Mouse (Mus musculus): ENCODE results near the gene Mtrr. TPM values are rescaled to one million over a fixed set of nuclear protein-coding genes. Genes with fewer than 3 reads are reported as not detected.

Mtrr gene
- polyA plus RNA-seq, 1 experiment from 2014 or later, result 8.8 TPM

DNA sequence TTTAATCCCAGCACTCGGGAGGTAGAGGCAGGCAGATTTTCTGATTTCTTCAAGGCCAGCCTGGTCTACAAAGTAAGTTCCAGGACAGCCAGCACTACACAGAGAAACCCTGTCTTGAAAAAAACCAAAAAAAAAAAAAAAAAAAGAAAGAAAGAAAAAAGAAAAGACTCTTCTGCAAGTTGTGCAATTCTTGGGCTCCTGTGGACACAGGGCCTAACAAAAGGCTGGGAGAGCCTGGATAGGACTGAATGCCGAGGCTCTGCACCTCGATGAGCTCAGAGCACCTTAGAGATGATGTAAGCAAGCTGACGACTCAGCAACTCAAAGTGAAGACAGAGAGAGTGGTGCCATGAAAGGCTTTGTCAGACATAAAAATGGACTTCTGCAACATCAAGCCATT lies 7.6 kb downstream of the Mtrr start:
- H3K4me2 ChIP-seq (replicated peaks; ENCODE audit: low read depth), result no peak overlapping the region
- H3K9me3 ChIP-seq (ENCODE audit: control insufficient read depth, low read length), result no peaks in the 10 kb centered on the region
- H3K4me1 ChIP-seq (replicated peaks; ENCODE audit: control insufficient read depth, insufficient read depth), result no peaks in the 10 kb centered on the region
- no peak overlapping the region for H3K4me3 ChIP-seq (ENCODE audit: low read depth, low read length)
- H3K27ac ChIP-seq (replicated peaks), result no peak overlapping the region
- H3K27me3 ChIP-seq (ENCODE audit: control insufficient read depth, insufficient read depth, low read length), result no peaks in the 10 kb centered on the region
- no peak for TF ChIP-seq EP300 (optimal IDR thresholded peaks at IDR 0.05)
- no peak for TF ChIP-seq CTCF (IDR thresholded peaks at IDR 0.05; ENCODE audit: low read depth)
- ATAC-seq (ENCODE audit: low FRiP score, low TSS enrichment), result no peak
- 79% methylated on average over 4 of the region's 4 CpGs for whole genome bisulfite sequencing
- no peak overlapping the region for H3K9ac ChIP-seq (ENCODE audit: low read length)
- DNase-seq (ENCODE audit: low spot score), result no peak
- peaks cover 3% of the 10 kb centered on the region; the same call in 1 of the 2 replicates for H3K36me3 ChIP-seq (ENCODE audit: control insufficient read depth, insufficient read depth, low read length)

DNA sequence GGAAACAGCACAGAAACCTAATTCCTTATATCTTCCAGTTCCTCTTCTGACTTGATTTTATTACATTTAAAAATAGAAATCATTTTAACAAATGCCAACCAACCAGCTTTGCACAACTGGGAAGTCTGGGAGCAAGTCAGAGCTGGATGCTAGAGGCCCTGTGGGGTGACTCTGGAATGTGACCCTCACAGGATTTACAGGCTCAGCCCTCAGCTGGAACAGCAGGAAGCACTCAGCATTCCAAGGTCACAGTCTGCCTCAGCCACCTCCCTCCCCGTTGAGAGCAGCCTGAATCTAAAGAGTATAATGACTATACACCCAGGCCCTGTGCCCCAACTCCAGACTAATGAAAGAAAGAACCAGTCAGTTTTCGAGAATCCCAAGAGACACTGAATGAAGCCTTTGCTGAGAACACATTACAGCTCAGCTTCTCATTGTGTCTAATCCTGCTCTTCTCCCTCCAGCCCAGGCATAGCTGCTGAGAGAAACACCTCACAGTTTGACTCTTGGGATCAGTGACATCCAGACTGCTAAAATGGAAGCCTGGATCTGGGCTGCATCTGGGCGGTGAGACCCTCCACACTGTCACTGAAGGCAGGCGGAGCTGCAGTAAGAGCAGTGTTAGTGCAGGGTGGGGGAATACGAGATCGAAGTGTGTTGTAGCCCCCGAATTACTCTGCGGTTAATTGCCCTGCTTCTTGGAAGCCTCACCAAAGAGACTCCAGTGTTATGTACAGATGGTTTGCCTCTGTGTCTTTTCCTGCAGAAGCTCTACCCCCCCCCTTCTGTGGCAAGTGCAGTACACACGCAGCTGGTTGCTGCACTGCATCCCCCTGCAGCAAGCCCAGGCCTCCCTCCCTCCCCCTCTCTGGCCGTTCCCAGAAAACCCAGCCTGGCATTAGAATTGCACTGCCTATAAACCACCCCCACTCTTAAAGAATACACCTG lies 8.7 kb downstream of the Mtrr start:
- Histone ChIP-seq H3K9me3 (ENCODE audit: control insufficient read depth, low read length) (no peaks in the 10 kb centered on the region), H3K9ac (ENCODE audit: low read length) (peak overlapping the region; percentile 38; the same call in 1 of the 2 replicates), H3K36me3 (ENCODE audit: control insufficient read depth, insufficient read depth, low read length) (peaks cover 3% of the 10 kb centered on the region; the same call in 1 of the 2 replicates), H3K4me1 (replicated peaks; ENCODE audit: control insufficient read depth, insufficient read depth) (no peaks in the 10 kb centered on the region), H3K27ac (replicated peaks) (peak overlapping the region; percentile 58; the same call in 1 of the 2 replicates), H3K4me2 (replicated peaks; ENCODE audit: low read depth) (no peak overlapping the region), H3K4me3 (ENCODE audit: low read depth, low read length) (no peak overlapping the region), H3K27me3 (ENCODE audit: control insufficient read depth, insufficient read depth, low read length) (no peaks in the 10 kb centered on the region)
- TF ChIP-seq EP300 (optimal IDR thresholded peaks at IDR 0.05), result no peak
- ATAC-seq (ENCODE audit: low FRiP score, low TSS enrichment) (peak; percentile 60; the same call in 1 of the 2 replicates), DNase-seq (ENCODE audit: low spot score) (no peak)
- 67% methylated on average over 10 of the region's 10 CpGs for WGBS

DNA sequence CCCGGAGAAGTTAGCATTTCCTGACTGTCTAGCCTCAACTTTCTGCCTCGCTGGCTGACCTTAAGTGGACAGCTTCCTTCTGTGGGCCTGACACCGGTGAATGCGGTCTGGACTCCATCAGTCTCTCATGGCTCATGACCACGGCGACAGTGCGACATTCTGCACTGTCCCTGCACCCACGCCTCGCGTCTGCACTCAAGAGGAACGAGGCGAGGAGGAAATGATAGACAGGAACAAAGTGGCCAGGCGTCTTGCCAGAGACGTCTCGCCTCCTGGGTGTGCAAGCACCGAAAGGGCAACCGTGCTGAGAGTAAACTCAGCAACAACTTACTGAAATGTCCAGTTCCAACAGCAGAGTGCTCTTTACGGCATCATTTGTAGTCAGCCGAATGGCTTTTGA lies 9.7 kb downstream of the Mtrr start:
- Histone ChIP-seq H3K27ac (replicated peaks) (no peak overlapping the region), H3K4me1 (replicated peaks; ENCODE audit: control insufficient read depth, insufficient read depth) (no peaks in the 10 kb centered on the region), H3K36me3 (ENCODE audit: control insufficient read depth, insufficient read depth, low read length) (peaks cover 3% of the 10 kb centered on the region; the same call in 1 of the 2 replicates), H3K9ac (ENCODE audit: low read length) (no peak overlapping the region), H3K27me3 (ENCODE audit: control insufficient read depth, insufficient read depth, low read length) (no peaks in the 10 kb centered on the region), H3K4me3 (ENCODE audit: low read depth, low read length) (no peak overlapping the region), H3K9me3 (ENCODE audit: control insufficient read depth, low read length) (no peaks in the 10 kb centered on the region), H3K4me2 (replicated peaks; ENCODE audit: low read depth) (no peak overlapping the region)
- no peak for DNase-seq (ENCODE audit: low spot score)
- no peak for ATAC-seq (ENCODE audit: low FRiP score, low TSS enrichment)
- WGBS, result 81% methylated on average over 19 of the region's 19 CpGs
- TF ChIP-seq CTCF (IDR thresholded peaks at IDR 0.05; ENCODE audit: low read depth), result no peak
- no peak for TF ChIP-seq EP300 (optimal IDR thresholded peaks at IDR 0.05)

DNA sequence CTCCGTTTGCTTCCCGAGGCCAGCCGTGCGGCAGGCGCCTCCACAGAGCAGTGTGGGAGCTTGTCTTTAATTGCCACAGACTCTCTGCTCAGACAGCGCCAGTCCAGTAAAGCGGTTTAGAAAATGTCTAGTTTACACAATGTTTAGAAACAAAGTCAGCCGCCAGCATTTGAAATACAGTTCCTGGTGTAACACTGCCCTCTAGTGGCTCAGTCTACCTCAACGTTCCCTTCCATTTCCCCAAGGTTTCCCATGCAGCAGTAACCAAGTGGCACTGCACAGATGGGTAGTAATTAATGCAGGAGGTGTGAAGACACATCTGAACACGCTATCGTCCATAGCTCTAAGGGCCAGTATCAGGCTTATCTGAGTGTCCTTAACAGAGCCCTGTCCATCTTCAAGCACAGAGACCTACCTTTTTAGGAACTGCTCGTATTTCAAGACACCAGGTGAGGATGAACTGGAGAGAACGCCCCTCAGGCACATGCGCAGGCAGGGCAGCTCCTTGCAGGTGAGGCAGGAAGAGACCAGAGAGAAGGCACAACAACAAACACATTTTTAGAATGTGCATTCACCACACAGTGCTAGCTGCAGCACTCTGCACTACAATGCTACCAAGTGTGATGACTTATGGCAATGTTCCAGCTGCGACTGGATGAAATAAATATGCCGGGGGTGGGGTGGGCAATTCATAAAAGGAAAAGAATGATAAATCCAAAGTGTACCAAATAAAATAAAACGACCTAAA lies 12.2 kb downstream of the Mtrr start:
- Histone ChIP-seq H3K4me1 (replicated peaks; ENCODE audit: control insufficient read depth, insufficient read depth) (no peaks in the 10 kb centered on the region), H3K4me3 (ENCODE audit: low read depth, low read length) (no peak overlapping the region), H3K9ac (ENCODE audit: low read length) (no peak overlapping the region), H3K4me2 (replicated peaks; ENCODE audit: low read depth) (no peak overlapping the region), H3K27me3 (ENCODE audit: control insufficient read depth, insufficient read depth, low read length) (no peaks in the 10 kb centered on the region), H3K9me3 (ENCODE audit: control insufficient read depth, low read length) (no peaks in the 10 kb centered on the region), H3K27ac (replicated peaks) (no peak overlapping the region), H3K36me3 (ENCODE audit: control insufficient read depth, insufficient read depth, low read length) (peaks cover 15% of the 10 kb centered on the region; the same call in 1 of the 2 replicates)
- WGBS, result 45% methylated on average over 17 of the region's 17 CpGs
- TF ChIP-seq CTCF (IDR thresholded peaks at IDR 0.05; ENCODE audit: low read depth) (peak; percentile 91), EP300 (optimal IDR thresholded peaks at IDR 0.05) (no peak)
- peak; percentile 58 for DNase-seq (ENCODE audit: low spot score)
- peak; percentile 40; the same call in 1 of the 2 replicates for ATAC-seq (ENCODE audit: low FRiP score, low TSS enrichment)

DNA sequence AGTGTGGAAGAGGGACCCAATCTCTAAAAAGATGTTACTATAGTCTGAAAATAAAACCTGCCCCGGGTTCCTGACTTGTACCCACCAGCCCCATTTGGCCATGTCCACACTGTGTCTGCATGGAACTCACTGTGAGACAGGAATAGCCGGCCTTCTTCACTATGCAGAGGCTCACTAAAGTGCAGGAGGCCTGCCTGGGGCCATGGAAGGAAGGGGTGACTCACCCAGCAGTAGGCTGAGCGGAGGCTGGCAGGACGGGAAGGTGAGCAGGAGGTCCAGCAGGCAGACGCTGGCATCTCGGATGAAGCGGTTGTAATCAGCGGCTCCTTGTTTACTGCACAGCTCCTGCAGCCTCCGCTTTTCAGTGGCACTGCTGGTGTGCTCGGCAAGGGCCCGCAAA lies 13.4 kb downstream of the Mtrr start:
- H3K9me3 ChIP-seq (ENCODE audit: control insufficient read depth, low read length), result no peaks in the 10 kb centered on the region
- no peak overlapping the region for H3K27ac ChIP-seq (replicated peaks)
- ATAC-seq (ENCODE audit: low FRiP score, low TSS enrichment), result no peak
- no peak overlapping the region for H3K4me3 ChIP-seq (ENCODE audit: low read depth, low read length)
- no peak overlapping the region for H3K9ac ChIP-seq (ENCODE audit: low read length)
- 92% methylated on average over 11 of the region's 11 CpGs for WGBS
- H3K4me1 ChIP-seq (replicated peaks; ENCODE audit: control insufficient read depth, insufficient read depth), result no peaks in the 10 kb centered on the region
- TF ChIP-seq CTCF (IDR thresholded peaks at IDR 0.05; ENCODE audit: low read depth), result no peak
- TF ChIP-seq EP300 (optimal IDR thresholded peaks at IDR 0.05), result no peak
- no peak for DNase-seq (ENCODE audit: low spot score)
- no peak overlapping the region for H3K4me2 ChIP-seq (replicated peaks; ENCODE audit: low read depth)
- no peaks in the 10 kb centered on the region for H3K27me3 ChIP-seq (ENCODE audit: control insufficient read depth, insufficient read depth, low read length)
- H3K36me3 ChIP-seq (ENCODE audit: control insufficient read depth, insufficient read depth, low read length), result peaks cover 17% of the 10 kb centered on the region; the same call in 1 of the 2 replicates

Measured in stomach, postnatal 0 days (tissue).